Comparison of ENCODE assay signal across 8 mouse cellular contexts in the genomic region with DNA sequence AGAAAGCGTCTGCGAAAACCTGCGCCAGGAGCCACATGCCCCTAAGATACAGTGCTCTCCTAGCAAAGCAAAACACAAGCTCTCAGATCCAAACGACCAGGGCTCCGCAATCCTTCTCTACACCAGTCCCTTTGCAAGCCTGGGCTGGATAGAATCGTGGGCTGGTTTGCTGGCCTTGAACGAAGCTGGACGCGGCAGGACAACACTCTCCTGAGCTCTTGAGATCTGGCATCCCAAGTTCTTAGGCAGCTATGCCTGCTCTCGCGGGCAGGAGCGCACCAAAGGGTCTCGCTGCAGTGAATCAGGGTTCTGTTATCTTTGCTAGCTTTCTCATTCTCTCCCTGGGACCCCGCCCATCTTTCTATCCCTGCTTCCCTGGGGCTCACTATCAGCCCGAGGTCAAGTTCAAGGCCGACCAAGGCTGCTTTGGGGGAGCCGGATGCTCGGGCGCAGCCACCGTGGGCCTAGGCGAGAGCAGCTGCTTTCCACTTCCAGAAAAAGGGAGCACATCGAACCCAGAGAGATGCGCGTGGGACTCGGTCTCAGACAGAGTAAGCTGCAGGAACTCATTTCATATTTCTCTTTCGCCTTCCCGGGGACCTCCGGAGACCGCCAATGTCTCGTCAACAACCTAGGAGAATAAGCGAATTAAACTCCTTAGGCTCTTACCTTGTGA. TPM values are rescaled to one million over a fixed set of nuclear protein-coding genes. Genes with fewer than 3 reads are reported as not detected.
A peak's percentile ranks its signal among the peaks of the same experiment; 100 is the strongest.
DNase-seq lines count a peak whose midpoint lies in the region; ATAC-seq lines count a peak whose summit lies in the region.

No protein-coding gene starts in this region.

- peak; percentile 51 for ATAC-seq in intestine, embryonic 15.5 days
- no peak for ATAC-seq in limb, embryonic 15.5 days (ENCODE audit: insufficient number of reproducible peaks, low FRiP score, low TSS enrichment, low read depth)
- ATAC-seq in midbrain, embryonic 15.5 days (replicated peaks): peak; percentile 70

- no peaks in the 10 kb centered on the region for H3K27me3 ChIP-seq in intestine, embryonic 15.5 days (replicated peaks)
- H3K27me3 ChIP-seq in limb, embryonic 15.5 days: no peaks in the 10 kb centered on the region
- H3K27me3 ChIP-seq in midbrain, embryonic 15.5 days (replicated peaks): no peaks in the 10 kb centered on the region

- WGBS in intestine, embryonic 15.5 days: under 1% methylated on average over 31 of the region's 31 CpGs
- WGBS in limb, embryonic 15.5 days: under 1% methylated on average over 31 of the region's 31 CpGs
- WGBS in midbrain, embryonic 15.5 days: under 1% methylated on average over 31 of the region's 31 CpGs

- H3K4me3 ChIP-seq in intestine, embryonic 15.5 days (replicated peaks): peak overlapping the region; percentile 68
- H3K4me3 ChIP-seq in limb, embryonic 15.5 days: peak overlapping the region; percentile 68
- H3K4me3 ChIP-seq in midbrain, embryonic 15.5 days: peak overlapping the region; percentile 84

- peak overlapping the region; percentile 78 for H3K27ac ChIP-seq in intestine, embryonic 15.5 days
- peak overlapping the region; percentile 86 for H3K27ac ChIP-seq in limb, embryonic 15.5 days
- H3K27ac ChIP-seq in midbrain, embryonic 15.5 days: peak overlapping the region; percentile 76

- H3K4me2 ChIP-seq in intestine, embryonic 15.5 days (replicated peaks): peak overlapping the region; percentile 83
- H3K4me2 ChIP-seq in limb, embryonic 15.5 days: peak overlapping the region; percentile 74
- H3K4me2 ChIP-seq in midbrain, embryonic 15.5 days: peak overlapping the region; percentile 75

- DNase-seq in layer of hippocampus, adult 11-12 months (ENCODE audit: low spot score): peak; percentile 44
- no peak for DNase-seq in layer of hippocampus, adult 9-10 months (ENCODE audit: low spot score)
- peak; percentile 41 to 60 for DNase-seq in cerebellum, postnatal 36 days
- peak; percentile 23 for DNase-seq in gastrocnemius, postnatal 10 days
- peak; percentile 7 to 16 for DNase-seq in spleen, postnatal 14 days (ENCODE audit: low spot score in 2 of 2)

- no peaks in the 10 kb centered on the region for H3K9me3 ChIP-seq in intestine, embryonic 15.5 days
- no peaks in the 10 kb centered on the region for H3K9me3 ChIP-seq in limb, embryonic 15.5 days
- no peaks in the 10 kb centered on the region for H3K9me3 ChIP-seq in midbrain, embryonic 15.5 days

- peak overlapping the region; percentile 66 for H3K9ac ChIP-seq in intestine, embryonic 15.5 days
- peak overlapping the region; percentile 47 for H3K9ac ChIP-seq in limb, embryonic 15.5 days
- peak overlapping the region; percentile 69 for H3K9ac ChIP-seq in midbrain, embryonic 15.5 days

- no peaks in the 10 kb centered on the region for H3K36me3 ChIP-seq in intestine, embryonic 15.5 days
- H3K36me3 ChIP-seq in limb, embryonic 15.5 days: no peaks in the 10 kb centered on the region
- H3K36me3 ChIP-seq in midbrain, embryonic 15.5 days (replicated peaks): no peaks in the 10 kb centered on the region

- peaks cover 6% of the 10 kb centered on the region; the same call in 1 of the 2 replicates for H3K4me1 ChIP-seq in intestine, embryonic 15.5 days (replicated peaks)
- H3K4me1 ChIP-seq in limb, embryonic 15.5 days: peaks cover 13% of the 10 kb centered on the region
- H3K4me1 ChIP-seq in midbrain, embryonic 15.5 days: peaks cover 19% of the 10 kb centered on the region

RNA-seq across cellular contexts. Expression of a gene that starts 0.5 kb away (rescaled TPM):
- total RNA-seq in gastrocnemius, postnatal 10 days (2021): 10 to 100 TPM in 1 of 2 experiments, 1 to 10 TPM in 1; 7.9 to 11.1 TPM
- 4.1 and 4.4 TPM in 2 replicates for polyA plus RNA-seq in intestine, embryonic 15.5 days (2015; fragmentation: Nextera tagmentation; extraction: Ambion mirVana)
- 3.2 and 4.5 TPM in 2 replicates for polyA plus RNA-seq in limb, embryonic 15.5 days (2015; fragmentation: Nextera tagmentation; extraction: Ambion mirVana)
- polyA plus RNA-seq in midbrain, embryonic 15.5 days (2015; fragmentation: Nextera tagmentation; extraction: Ambion mirVana): 6.0 and 6.9 TPM in 2 replicates

RNA-seq across cellular contexts. Expression of a gene that starts 46.1 kb away (rescaled TPM):
- total RNA-seq in gastrocnemius, postnatal 10 days (2021): 1 to 10 TPM; 1.5 to 1.9 TPM
- polyA plus RNA-seq in intestine, embryonic 15.5 days (2015; fragmentation: Nextera tagmentation; extraction: Ambion mirVana): 1.8 and 2.6 TPM in 2 replicates
- 3.0 and 3.8 TPM in 2 replicates for polyA plus RNA-seq in limb, embryonic 15.5 days (2015; fragmentation: Nextera tagmentation; extraction: Ambion mirVana)
- polyA plus RNA-seq in midbrain, embryonic 15.5 days (2015; fragmentation: Nextera tagmentation; extraction: Ambion mirVana): 0.71 and 1.5 TPM in 2 replicates
